Mouse (Mus musculus) gonadal fat pad, adult 2 months (tissue): ENCODE measurements at regions not wholly inside any gene's neighbourhood (a gene's known extent, or its start where the extent isn't known, plus 50 kb on each side); places are given as distances from the start of the nearest gene placed in this dataset.
A peak's percentile ranks its signal among the peaks of the same experiment; 100 is the strongest.

Experiments
- DNase-seq: peaks from one replicate; pipeline ENCODE4 v3.0.0-alpha.2; 2012; ENCODE audit warnings: low read depth

DNA sequence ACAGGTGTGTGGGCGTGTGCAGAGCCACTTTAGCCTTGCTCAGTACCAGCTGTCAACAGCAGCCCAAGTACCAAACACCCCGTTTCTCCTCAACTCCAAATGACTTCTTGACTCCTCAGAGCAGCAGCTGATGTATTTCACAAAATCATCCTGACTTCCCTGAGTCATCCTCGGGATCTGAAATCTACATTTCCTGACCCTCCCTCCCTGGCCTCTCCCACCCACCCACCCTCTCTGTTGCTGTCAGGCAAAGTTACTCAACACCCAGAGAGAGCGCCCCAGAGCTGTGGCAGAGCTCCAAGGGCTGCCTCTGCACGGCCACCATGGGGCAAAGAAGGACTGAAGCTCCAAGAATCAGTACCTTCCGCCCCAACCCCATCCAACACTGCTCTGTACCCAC is 83.5 kb upstream of the Cyp1b1 start:
- DNase-seq, result no peak

DNA sequence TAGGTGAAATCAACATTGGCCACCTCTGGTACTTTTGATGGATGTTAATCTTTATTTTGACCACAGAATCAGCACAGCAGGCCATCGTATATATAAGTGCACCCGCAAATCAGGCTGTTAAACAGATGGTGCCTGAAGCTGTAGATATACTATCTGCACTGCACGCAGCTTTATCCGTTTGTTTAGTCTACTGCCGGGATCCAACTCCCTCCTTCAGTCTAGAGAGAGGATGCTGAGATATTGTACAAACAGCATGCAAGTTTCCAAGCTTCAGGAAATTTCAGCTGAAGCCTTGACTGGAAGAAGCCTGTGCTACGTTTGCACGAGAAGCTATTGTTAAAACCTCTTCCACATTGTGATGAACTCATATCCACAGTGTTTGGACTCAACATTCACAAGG is 75.3 kb upstream of the Cyp1b1 start:
- DNase-seq, result no peak

GRCm38 (mm10) chr17:79787201-79787600 is 72.3 kb upstream of the Cyp1b1 start:
- DNase-seq, result no peak

GRCm38 (mm10) chr17:79786691-79787090 is 71.8 kb upstream of the Cyp1b1 start:
- DNase-seq, result no peak

DNA sequence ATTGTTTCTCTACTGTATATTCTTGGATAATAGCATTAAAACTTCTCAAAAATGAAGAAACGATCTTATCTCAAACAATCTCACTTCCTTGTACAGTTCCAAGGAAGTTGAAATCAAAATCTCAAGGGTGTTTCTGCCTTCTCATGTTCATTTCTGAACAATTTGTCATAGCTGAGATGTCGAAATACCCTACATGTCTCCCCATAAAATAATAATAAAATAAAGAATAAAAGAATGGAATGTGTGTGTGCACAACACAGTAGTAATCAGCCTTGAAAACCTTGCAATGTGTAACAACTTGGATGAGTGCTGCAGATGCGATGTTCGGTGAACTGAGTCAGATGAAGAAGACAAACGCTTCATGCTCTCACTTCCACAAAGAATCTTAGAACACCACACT is 71.4 kb upstream of the Cyp1b1 start:
- no peak for DNase-seq

DNA sequence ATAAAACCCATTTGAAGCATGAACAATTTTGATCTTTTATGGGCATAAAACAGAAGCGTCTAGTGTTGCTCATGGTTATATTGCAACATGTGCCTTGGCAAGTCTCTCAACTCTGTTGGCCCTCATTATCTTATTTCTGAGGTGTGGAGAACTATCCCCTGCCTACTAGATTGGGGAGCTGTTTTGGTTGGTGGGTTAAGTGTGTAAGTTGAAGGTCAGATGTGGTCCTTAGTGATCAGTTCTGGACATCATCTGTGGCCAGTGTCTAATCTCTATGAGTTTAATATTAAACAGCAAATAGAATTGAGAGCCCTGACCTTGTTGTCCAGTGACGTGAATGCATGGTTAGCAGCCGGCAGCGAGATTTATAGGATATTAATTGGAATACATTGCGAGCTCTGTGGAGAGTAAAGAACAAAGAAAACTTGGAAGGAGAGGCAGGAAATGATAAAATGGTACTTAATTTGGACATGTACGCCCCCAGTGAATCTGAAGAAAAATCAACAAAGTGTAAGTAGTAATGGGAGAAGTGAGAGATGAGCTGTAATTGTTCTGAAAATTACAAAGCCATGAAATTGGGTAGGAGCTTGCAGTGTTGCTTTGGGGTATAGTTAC is 69.5 kb upstream of the Cyp1b1 start:
- no peak for DNase-seq

GRCm38 (mm10) chr17:79781733-79782663 is 67.1 kb upstream of the Cyp1b1 start:
- no peak for DNase-seq

DNA sequence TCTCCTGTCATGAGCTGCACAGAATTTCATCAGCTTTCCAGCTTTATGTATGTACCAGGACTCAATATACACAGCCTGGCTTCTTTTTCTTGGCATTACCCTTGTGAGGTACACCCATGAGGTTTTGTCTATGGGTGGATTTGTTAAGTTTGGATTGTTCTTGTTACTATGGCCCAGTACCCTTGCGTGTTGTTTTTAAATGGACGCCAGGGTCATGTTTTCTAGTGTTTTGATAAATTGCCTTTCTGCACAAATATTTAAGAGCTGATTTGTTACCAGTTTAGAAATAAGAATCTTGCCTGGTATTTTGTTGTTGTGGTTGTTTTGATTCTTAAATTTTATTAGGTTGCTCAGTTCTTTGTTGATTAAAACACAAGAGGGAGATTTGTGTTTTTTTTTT is 66.4 kb upstream of the Cyp1b1 start:
- no peak for DNase-seq

GRCm38 (mm10) chr17:79777874-79778395 is 63.1 kb upstream of the Cyp1b1 start:
- DNase-seq, result no peak

- DNase-seq, result no peak
These were observed 61.3 kb upstream of the Cyp1b1 start for GRCm38 (mm10) chr17:79776177-79776576.

- DNase-seq, result no peak
These were observed 60.4 kb upstream of the Cyp1b1 start for GRCm38 (mm10) chr17:79775216-79775615.

DNA sequence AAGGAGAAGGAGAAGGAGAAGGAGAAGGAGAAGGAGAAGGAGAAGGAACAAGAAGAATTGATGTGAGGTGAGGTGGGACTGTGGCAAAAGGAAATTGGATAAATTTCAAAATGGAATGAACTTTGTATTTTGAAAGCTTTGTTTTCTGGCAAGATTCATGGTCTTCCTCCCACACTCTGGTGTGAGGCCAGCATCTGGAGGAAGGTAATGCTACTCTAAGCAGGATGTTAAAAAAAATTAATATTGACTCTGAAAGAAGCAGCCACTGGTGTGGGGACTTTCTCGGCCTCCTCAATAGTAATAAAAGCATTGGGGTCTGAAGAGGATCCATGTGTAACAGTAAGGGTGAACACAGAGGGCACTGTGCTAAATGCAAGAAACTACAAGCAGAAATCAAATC is 59.4 kb upstream of the Cyp1b1 start:
- no peak for DNase-seq

DNA sequence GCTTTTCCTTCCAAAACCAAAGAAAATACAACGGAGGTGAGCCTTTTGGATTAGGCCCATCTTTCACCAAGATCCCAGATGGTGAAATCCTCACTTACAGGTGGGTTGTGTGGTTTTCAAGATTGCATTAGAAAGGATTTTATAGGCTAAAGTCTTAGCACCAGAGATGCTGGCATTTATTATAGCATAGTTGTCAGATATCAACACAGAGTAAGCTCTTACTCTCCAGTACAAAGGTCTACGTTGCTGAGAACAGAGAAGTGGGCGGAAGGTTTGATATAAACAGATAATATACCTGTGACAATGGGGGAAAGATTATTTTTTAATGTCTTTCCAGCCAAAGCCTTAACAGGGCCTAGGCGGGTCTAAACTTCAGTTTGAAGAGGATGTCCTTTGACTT is 57.4 kb upstream of the Cyp1b1 start:
- DNase-seq, result peak; percentile 88

DNA sequence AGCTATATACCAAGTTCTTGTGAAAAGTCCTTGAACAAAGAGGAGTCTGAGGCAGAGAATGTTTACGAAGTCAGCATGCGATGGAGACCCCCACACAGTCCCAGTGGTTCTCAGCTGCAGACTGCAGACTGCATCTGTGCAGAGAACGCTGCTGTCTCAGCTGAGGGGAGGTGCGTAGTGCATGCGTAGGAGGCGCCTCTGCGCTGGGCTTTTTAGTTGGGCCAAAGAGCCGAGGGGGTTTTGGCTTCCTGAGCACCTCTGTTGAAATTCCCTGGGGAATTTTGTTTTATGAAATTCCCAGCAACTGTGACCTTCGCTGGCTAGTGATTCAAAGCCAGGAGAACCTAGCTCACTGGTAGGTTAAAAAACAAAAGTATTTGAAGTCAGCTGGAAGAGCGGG is 56.9 kb upstream of the Cyp1b1 start:
- DNase-seq, result no peak

DNA sequence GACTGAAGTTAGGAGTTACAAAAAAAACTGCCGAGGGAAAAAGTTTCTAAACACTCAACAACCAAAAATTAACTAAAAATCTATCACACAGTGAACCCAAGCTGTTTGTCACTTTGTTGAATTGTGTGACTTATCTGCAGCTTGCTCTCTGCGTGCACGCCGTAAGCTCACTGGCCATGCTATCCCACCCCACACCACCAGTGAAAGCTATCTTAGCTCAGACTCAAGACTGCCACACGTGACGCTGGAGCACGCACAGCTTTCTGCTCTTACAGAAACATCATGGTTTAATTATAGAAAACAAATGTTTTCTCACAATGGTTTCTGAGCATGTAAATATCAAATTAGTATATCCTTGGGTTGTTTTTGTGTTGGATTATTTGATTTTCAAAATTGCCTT is 56.0 kb upstream of the Cyp1b1 start:
- DNase-seq, result no peak

DNA sequence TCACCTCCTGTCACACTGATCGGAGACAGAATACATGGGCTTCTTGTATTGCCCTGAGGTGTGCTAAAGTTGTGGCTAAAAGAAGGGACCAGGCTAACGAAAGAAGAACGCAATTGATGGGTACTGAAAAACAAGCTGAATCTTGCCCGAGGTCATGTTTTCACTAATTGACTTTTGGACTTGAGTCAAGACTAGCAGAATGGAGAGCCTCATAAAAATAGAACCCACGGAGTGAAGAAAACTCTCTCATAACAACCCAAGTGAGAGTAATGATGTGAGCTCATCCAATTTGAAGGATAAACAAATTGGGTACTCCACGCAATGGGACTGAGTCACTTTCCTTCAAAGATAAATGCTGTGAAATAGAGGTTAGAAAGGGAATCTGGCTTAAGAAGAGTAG is 55.0 kb upstream of the Cyp1b1 start:
- no peak for DNase-seq

- no peak for DNase-seq
These were observed 53.2 kb upstream of the Cyp1b1 start for GRCm38 (mm10) chr17:79768080-79768479.

DNA sequence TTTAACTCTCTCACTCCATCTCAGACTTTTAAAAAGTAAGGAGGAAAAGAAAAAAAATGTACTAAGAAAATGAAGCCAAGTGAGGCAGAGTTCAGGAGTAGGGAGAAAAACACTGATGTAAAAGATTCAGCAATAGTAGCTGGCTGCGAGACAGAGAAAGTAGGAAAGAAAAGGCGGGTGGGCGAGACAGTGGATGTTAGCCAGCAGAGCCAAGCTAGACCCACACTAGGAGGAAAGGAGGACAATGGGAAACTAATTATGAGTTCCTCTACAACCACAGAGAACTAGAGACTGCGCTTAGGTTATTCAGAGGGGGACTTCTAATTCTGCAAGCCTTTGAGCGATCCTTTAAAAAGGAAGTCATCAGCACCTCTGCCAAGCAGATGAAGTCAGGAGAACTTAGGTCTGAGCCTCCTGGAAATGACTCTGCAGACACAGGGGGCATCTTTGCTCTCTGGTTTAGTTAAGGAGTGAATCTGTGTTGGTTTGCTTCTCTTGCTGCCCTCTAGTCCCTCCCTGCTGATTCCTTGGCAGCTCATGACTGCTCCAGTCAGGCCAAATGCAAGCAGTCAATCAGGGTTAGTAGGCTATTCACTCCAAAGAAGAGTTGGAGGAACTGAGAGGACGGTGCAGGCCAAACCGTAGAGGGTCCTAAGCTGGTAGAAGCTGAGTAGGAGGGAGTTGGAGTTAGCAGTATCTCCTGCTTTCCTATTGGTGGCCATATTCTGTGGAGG is 50.4 kb upstream of the Cyp1b1 start:
- DNase-seq, result no peak
